Mouse (Mus musculus): ENCODE results near the gene 1700013F07Rik. TPM values are rescaled to one million over a fixed set of nuclear protein-coding genes. Genes with fewer than 3 reads are reported as not detected.
"Not testable (repeated sequence)": the region's sequence is repeated elsewhere in the genome, so short reads cannot be mapped to it uniquely, and the experiment has no call there.

Gene 1700013F07Rik
- polyA plus RNA-seq, 1 experiment from 2014 or later = not detected

GRCm38 (mm10) chr3:108557888-108558287 is 23.9 kb downstream of the 1700013F07Rik start:
- no peak overlapping the region for H3K27ac ChIP-seq
- 95% methylated on average over 4 of the region's 4 CpGs for WGBS
- ATAC-seq = no peak
- H3K4me1 ChIP-seq (replicated peaks) = no peaks in the 10 kb centered on the region
- no peaks in the 10 kb centered on the region for H3K27me3 ChIP-seq (replicated peaks)
- no peak overlapping the region for H3K9ac ChIP-seq
- H3K9me3 ChIP-seq = no peaks in the 10 kb centered on the region
- H3K4me2 ChIP-seq (replicated peaks) = no peak overlapping the region
- H3K4me3 ChIP-seq (replicated peaks) = no peak overlapping the region
- H3K36me3 ChIP-seq = 0 out of 2 replicates have a peak, but pooled peaks cover 11% of the 10 kb centered on the region

- Histone ChIP-seq H3K27me3 (replicated peaks) (no peaks in the 10 kb centered on the region), H3K4me1 (replicated peaks) (no peaks in the 10 kb centered on the region), H3K9ac (peak within 1 kb of the TSS; percentile 83), H3K4me2 (replicated peaks) (peak within 1 kb of the TSS; percentile 79), H3K4me3 (replicated peaks) (peak within 1 kb of the TSS; percentile 73), H3K36me3 (0 out of 2 replicates have a peak, but pooled peaks cover 11% of the 10 kb centered on the region), H3K9me3 (no peaks in the 10 kb centered on the region), H3K27ac (peak within 1 kb of the TSS; percentile 88)
- under 1% methylated on average over 45 of the region's 45 CpGs for WGBS
- peak; percentile 98 for ATAC-seq
Measured at GRCm38 (mm10) chr3:108562133-108562730, 28.3 kb downstream of the 1700013F07Rik start, which contains the start of gene Tmem167b. Gene Tmem167b, minus strand, starts transcription at chr3:108562466.

DNA sequence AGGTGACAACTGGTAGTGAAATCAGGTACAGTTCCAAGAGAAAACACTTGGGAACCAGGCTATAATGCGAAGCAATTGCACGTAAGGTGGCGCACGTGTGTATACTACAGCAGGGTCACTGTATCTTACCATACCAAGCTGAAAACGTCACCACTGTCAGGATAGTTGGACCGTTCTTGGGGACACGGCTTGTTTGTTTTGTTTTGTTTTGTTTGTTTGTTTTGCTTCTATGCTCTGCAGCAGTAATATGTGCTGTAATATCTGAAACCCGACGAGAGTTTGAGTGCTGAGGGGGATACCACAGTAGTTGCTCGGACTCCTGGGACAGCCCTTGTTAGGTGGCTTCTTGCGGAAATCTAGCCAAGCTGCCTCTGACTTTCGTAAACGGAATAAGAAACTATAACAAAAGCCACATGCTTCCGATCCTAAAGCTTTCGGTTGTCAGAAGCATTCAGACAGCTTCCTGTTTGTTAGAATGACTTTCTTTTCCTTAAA is 28.9 kb downstream of the 1700013F07Rik start:
- H3K36me3 ChIP-seq = 0 out of 2 replicates have a peak, but pooled peaks cover 11% of the 10 kb centered on the region
- no peaks in the 10 kb centered on the region for H3K9me3 ChIP-seq
- 0 out of 2 replicates have a peak overlapping the region, but pooled peaks have one; percentile 11 for H3K9ac ChIP-seq
- no peaks in the 10 kb centered on the region for H3K27me3 ChIP-seq (replicated peaks)
- peak overlapping the region; percentile 73 for H3K4me3 ChIP-seq (replicated peaks)
- H3K27ac ChIP-seq = peak overlapping the region; percentile 88
- WGBS = 8% methylated on average over 15 of the region's 15 CpGs
- H3K4me2 ChIP-seq (replicated peaks) = peak overlapping the region; percentile 79
- ATAC-seq = peak; percentile 78
- H3K4me1 ChIP-seq (replicated peaks) = no peaks in the 10 kb centered on the region

DNA sequence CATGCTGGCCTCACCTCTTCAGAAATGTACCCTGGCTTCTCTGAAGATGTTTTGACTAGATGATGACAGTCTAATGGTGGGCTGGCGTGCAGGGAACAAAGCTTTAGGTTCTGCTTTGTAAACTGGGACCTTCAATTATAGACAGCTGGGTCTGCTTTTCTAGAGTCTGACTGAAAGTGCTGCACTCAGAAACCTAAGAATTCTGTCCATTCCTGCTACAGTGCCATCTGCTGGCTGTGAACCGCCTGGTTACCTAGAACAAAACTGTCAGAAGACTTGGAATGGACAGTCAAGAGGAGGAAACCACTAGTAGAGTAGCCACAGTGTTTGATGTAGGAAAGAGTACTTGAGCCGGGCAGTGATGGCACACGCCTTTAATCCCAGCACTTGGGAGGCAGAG is 29.4 kb downstream of the 1700013F07Rik start:
- Histone ChIP-seq H3K27me3 (replicated peaks) (no peaks in the 10 kb centered on the region), H3K9me3 (no peaks in the 10 kb centered on the region), H3K9ac (0 out of 2 replicates have a peak overlapping the region, but pooled peaks have one; percentile 11), H3K4me2 (replicated peaks) (peak overlapping the region; percentile 79), H3K4me1 (replicated peaks) (no peaks in the 10 kb centered on the region), H3K36me3 (0 out of 2 replicates have a peak, but pooled peaks cover 11% of the 10 kb centered on the region), H3K27ac (peak overlapping the region; percentile 88), H3K4me3 (replicated peaks) (peak overlapping the region; percentile 73)
- 5% methylated on average over 4 of the region's 4 CpGs for WGBS
- peak; percentile 35 for ATAC-seq

- H3K4me1 ChIP-seq (replicated peaks) = peaks cover 10% of the 10 kb centered on the region
- WGBS = 55% methylated on average over 15 of the region's 15 CpGs
- H3K9me3 ChIP-seq = no peaks in the 10 kb centered on the region
- no peaks in the 10 kb centered on the region for H3K27me3 ChIP-seq (replicated peaks)
- H3K36me3 ChIP-seq = no peaks in the 10 kb centered on the region
- H3K4me2 ChIP-seq (replicated peaks) = no peak overlapping the region
- no peak for ATAC-seq
- no peak overlapping the region for H3K9ac ChIP-seq
- H3K4me3 ChIP-seq (replicated peaks) = no peak overlapping the region
- H3K27ac ChIP-seq = no peak overlapping the region
Measured at GRCm38 (mm10) chr3:108567990-108568877, 34.3 kb downstream of the 1700013F07Rik start.

DNA sequence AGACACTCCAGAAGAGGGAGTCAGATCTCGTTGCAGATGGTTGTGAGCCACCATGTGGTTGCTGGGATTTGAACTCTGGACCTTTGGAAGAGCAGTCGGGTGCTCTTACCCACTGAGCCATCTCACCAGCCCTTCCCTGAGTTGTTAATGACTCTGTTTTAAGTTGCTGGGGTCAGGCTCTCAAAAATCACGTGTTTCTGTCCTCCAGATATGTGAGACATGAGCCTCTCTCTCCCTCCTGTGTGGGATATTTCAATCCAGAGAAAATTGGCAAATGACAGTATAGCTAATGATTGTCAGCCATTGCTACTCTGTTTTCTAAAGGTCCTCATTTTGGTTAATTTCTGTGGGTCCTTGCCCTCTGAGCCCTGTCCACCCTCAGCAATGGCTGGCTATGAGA is 35.7 kb downstream of the 1700013F07Rik start:
- peaks cover 12% of the 10 kb centered on the region for H3K4me1 ChIP-seq (replicated peaks)
- not testable (repeated sequence) for H3K9ac ChIP-seq; H3K9me3 ChIP-seq; H3K27me3 ChIP-seq (replicated peaks); H3K4me2 ChIP-seq (replicated peaks); H3K27ac ChIP-seq; H3K36me3 ChIP-seq; H3K4me3 ChIP-seq (replicated peaks); ATAC-seq
- WGBS = 47% methylated on average over 3 of the region's 3 CpGs

DNA sequence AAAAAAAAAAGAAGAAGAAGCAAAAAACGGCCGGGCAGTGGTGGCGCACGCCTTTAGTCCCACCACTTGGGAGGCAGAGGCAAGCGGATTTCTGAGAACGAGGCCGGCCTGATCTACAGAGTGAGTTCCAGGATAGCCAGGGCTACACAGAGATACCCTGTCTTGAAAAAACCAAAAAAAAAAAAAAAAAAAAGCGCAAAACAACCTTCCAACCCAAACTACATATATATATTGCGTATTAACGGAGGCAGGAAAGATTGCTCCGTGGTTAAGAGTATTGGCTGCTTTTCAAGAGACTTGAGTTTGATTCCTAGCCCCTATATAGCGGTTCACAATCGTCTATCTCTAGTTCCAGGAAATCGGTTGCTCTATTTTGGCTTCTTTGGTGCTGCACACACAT is 36.9 kb downstream of the 1700013F07Rik start:
- H3K9me3 ChIP-seq = no peaks in the 10 kb centered on the region
- no peak overlapping the region for H3K4me2 ChIP-seq (replicated peaks)
- WGBS = 85% methylated on average over 14 of the region's 14 CpGs
- 0 out of 2 replicates have a peak overlapping the region, but pooled peaks have one; percentile 59 for H3K4me3 ChIP-seq (replicated peaks)
- no peak overlapping the region for H3K27ac ChIP-seq
- ATAC-seq = no peak
- no peak overlapping the region for H3K9ac ChIP-seq
- no peaks in the 10 kb centered on the region for H3K27me3 ChIP-seq (replicated peaks)
- no peaks in the 10 kb centered on the region for H3K36me3 ChIP-seq
- peaks cover 12% of the 10 kb centered on the region for H3K4me1 ChIP-seq (replicated peaks)

DNA sequence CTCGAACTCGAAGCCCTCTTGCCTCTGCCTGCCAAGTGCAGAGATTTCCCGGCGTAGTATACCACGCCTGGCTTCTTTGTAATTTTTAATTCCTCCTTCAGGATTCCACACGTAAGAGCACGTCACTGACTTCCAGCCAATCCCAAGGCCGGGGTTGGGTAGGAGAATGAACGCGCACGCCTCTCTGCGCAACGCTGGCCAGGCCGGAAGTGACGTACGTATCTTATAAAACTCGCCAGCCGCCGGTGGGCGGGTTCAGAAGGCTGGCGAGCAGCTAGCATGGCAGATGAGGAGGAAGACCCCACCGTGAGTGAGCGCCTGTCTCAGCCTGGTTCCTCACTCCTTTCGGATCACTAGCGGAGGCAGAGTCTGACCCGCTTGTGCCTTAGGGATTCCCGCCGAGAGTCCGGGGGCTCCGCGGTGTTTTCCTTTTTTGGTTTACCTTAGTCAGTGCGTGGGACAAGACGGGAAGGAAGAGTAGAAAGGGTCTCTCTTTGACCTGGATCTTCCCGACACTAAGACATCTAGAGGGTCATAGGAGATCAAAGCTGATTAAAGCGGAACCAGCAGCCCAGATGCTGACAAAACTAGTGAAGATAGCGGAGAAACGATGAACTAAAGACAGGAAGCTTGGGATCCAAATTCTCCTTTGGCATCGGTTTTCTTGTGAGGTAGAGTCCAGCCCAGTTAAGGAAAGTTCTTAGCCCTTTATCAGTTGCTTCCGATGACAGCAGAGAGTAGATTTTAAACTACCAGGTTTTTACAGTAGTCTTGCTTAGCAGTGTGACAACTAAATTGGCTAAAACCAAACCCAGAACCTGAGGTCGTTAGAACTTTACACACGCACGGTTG is 37.7 kb downstream of the 1700013F07Rik start, which contains the start of gene Taf13:
TSS of gene Taf13 (plus strand) at position 256 of the 852 bp plus-strand sequence.
- Histone ChIP-seq H3K27ac (peak within 1 kb of the TSS; percentile 41; the same call in 1 of the 2 replicates), H3K27me3 (replicated peaks) (no peaks in the 10 kb centered on the region), H3K9ac (peak within 1 kb of the TSS; percentile 63), H3K4me2 (replicated peaks) (peak within 1 kb of the TSS; percentile 73), H3K4me3 (replicated peaks) (peak within 1 kb of the TSS; percentile 59), H3K36me3 (no peaks in the 10 kb centered on the region), H3K4me1 (replicated peaks) (peaks cover 12% of the 10 kb centered on the region), H3K9me3 (no peaks in the 10 kb centered on the region)
- peak; percentile 99 for ATAC-seq
- under 1% methylated on average over 42 of the region's 42 CpGs for WGBS

DNA sequence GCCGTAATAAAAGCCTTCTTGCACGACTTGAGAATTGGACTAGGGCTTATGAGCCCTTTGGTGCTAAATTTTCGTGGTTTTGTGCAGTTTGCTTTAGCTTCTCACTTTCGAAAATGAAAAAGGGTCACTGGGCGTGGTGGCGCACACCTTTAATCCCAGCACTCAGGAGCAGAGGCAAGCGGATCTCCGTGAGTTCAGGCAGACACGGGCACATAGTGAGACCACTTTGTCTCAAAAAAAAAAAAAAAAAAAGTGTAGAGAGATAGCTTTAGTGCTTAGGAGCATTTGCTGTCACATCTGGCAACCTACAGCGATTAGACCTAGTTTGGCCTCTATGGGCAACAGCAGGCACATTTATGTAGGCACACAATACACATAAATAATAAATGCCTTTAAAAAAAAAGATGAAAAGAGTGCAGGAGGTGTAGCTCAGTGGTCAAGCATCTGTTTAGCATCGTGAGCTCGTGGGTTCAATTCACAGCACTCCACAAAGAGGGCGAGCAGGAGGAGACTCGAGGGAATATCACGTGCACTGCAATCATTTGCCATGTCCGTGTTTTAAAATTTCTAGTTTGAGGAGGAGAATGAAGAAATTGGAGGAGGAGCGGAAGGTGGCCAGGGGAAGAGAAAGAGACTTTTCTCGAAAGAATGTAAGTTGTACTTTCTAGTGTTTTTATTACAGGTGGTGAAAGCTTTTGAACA is 38.5 kb downstream of the 1700013F07Rik start:
- Histone ChIP-seq H3K27me3 (replicated peaks) (no peaks in the 10 kb centered on the region), H3K4me3 (replicated peaks) (peak overlapping the region; percentile 59), H3K36me3 (no peaks in the 10 kb centered on the region), H3K4me2 (replicated peaks) (peak overlapping the region; percentile 73), H3K4me1 (replicated peaks) (peaks cover 12% of the 10 kb centered on the region), H3K27ac (0 out of 2 replicates have a peak overlapping the region, but pooled peaks have one; percentile 41), H3K9me3 (no peaks in the 10 kb centered on the region), H3K9ac (peak overlapping the region; percentile 63)
- 41% methylated on average over 18 of the region's 18 CpGs for WGBS
- ATAC-seq = no peak

DNA sequence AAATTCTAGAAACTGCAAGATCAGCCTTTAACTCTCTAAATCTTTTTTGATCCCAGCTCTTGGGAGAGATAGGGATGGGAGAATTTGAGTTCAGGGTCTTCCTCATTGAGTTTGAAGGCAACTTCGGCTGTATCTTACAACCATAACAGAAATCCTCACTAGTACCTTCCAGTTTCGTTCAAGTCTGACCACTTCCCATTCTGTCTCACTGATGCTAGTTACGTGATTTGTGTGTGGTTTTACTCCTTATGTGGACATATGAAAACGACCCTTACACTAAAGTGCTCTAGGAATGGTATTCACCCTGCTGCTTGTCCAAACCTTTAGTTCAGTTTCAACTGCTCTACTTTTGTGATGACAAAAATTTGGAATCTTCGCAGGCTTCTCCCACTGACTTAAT is 40.1 kb downstream of the 1700013F07Rik start:
- H3K9me3 ChIP-seq = no peaks in the 10 kb centered on the region
- no peaks in the 10 kb centered on the region for H3K27me3 ChIP-seq (replicated peaks)
- 88% methylated on average over 5 of the region's 5 CpGs for WGBS
- no peaks in the 10 kb centered on the region for H3K36me3 ChIP-seq
- no peak overlapping the region for H3K4me2 ChIP-seq (replicated peaks)
- no peak overlapping the region for H3K4me3 ChIP-seq (replicated peaks)
- ATAC-seq = no peak
- H3K4me1 ChIP-seq (replicated peaks) = peaks cover 12% of the 10 kb centered on the region
- no peak overlapping the region for H3K9ac ChIP-seq
- no peak overlapping the region for H3K27ac ChIP-seq

GRCm38 (mm10) chr3:108584580-108584979 is 50.6 kb downstream of the 1700013F07Rik start:
- Histone ChIP-seq H3K9me3 (no peaks in the 10 kb centered on the region), H3K9ac (no peak overlapping the region), H3K4me3 (replicated peaks) (no peak overlapping the region), H3K27me3 (replicated peaks) (no peaks in the 10 kb centered on the region), H3K4me1 (replicated peaks) (no peaks in the 10 kb centered on the region), H3K27ac (no peak overlapping the region), H3K36me3 (no peaks in the 10 kb centered on the region), H3K4me2 (replicated peaks) (no peak overlapping the region)
- WGBS = 85% methylated on average over 4 of the region's 4 CpGs
- no peak for ATAC-seq
